Comparison of ENCODE assay signal across 21 mouse cellular contexts in the genomic region with DNA sequence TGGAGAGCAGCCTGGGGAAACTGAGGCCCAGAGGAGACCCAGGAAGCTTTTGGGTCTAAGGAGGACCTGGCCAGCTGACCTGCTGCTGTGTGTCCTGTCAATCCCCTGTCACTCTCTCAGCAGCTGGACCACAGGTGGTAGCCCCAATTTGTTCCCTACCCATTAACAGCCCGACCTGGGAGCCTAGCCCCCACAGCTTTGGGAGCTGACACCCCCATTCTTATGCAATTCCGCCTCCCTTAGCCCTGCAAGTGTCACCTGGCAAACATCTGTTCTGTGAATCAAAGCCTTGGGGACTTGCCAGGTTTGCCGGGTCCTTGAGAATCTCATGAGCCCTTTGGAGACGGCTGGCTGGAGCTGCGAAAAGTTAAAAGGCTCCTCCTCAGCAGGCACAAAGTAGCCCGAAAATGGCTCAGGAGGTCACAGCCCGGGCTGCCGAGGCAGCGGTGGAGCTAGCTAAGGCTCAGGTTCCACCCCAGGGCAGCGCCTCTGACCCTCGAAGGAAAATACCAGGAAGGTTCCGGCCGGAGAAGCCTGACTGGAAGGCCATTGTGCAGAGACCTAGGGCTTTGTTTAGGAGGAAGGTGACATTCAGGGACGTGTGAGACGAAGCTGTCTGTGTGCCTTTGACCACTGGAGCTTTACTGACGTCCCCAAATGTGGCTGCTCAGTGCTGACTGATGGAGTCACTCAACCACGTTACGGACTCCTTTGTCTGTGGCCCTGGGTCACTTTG. TPM values are rescaled to one million over a fixed set of nuclear protein-coding genes. Genes with fewer than 3 reads are reported as not detected.
DNase-seq lines count a peak whose midpoint lies in the region; ATAC-seq lines count a peak whose summit lies in the region.
"Had no signal": no experiment of that assay in that cellular context is flagged by ENCODE, and none has a peak within 500 bp of the region (broad histone marks: within the 10 kb centered on the region; RNA-seq: fewer than 3 reads in every experiment).

No protein-coding gene starts in this region.

- H3K27ac ChIP-seq in forebrain, embryonic 10.5 days = peak overlapping the region; percentile 46
- no peak overlapping the region for H3K27ac ChIP-seq in forebrain, embryonic 16.5 days (ENCODE audit: low read length)
- no peak overlapping the region for H3K27ac ChIP-seq in midbrain, embryonic 11.5 days (ENCODE audit: low read depth, low read length)
- no peak overlapping the region for H3K27ac ChIP-seq in midbrain, embryonic 16.5 days (ENCODE audit: low read length)
- H3K27ac ChIP-seq: forebrain, embryonic 13.5 days; layer of hippocampus, adult 2 months; liver, embryonic 15.5 days; midbrain, embryonic 15.5 days had no signal

- no peaks in the 10 kb centered on the region for H3K9me3 ChIP-seq in forebrain, embryonic 10.5 days
- no peaks in the 10 kb centered on the region for H3K9me3 ChIP-seq in forebrain, embryonic 16.5 days (ENCODE audit: control insufficient read depth, low read length)
- H3K9me3 ChIP-seq in midbrain, embryonic 11.5 days (ENCODE audit: control insufficient read depth, low read length) = no peaks in the 10 kb centered on the region
- no peaks in the 10 kb centered on the region for H3K9me3 ChIP-seq in midbrain, embryonic 16.5 days (replicated peaks; ENCODE audit: control insufficient read depth, low read length, poor library complexity, severe bottlenecking)
- H3K9me3 ChIP-seq: forebrain, embryonic 13.5 days; G1E; liver, embryonic 15.5 days; midbrain, embryonic 15.5 days had no signal

- peaks cover 80% of the 10 kb centered on the region for H3K27me3 ChIP-seq in forebrain, embryonic 10.5 days (ENCODE audit: poor library complexity, severe bottlenecking)
- H3K27me3 ChIP-seq in forebrain, embryonic 16.5 days (replicated peaks; ENCODE audit: control insufficient read depth, insufficient read depth, low read length) = 0 out of 2 replicates have a peak, but pooled peaks cover 3% of the 10 kb centered on the region
- no peaks in the 10 kb centered on the region for H3K27me3 ChIP-seq in midbrain, embryonic 11.5 days (ENCODE audit: control insufficient read depth, insufficient read depth, low read length)
- H3K27me3 ChIP-seq in midbrain, embryonic 16.5 days (ENCODE audit: control insufficient read depth, insufficient read depth, low read depth, low read length) = no peaks in the 10 kb centered on the region; the same call in none of the 2 replicates
- H3K27me3 ChIP-seq: midbrain, embryonic 15.5 days had no signal

- H3K36me3 ChIP-seq in forebrain, embryonic 10.5 days (replicated peaks) = no peaks in the 10 kb centered on the region
- H3K36me3 ChIP-seq in forebrain, embryonic 16.5 days (ENCODE audit: control insufficient read depth, insufficient read depth) = no peaks in the 10 kb centered on the region
- H3K36me3 ChIP-seq in midbrain, embryonic 11.5 days (ENCODE audit: control insufficient read depth, insufficient read depth, low read length) = no peaks in the 10 kb centered on the region
- no peaks in the 10 kb centered on the region for H3K36me3 ChIP-seq in midbrain, embryonic 16.5 days (ENCODE audit: control insufficient read depth, insufficient read depth, low read length)
- H3K36me3 ChIP-seq: liver, embryonic 15.5 days; midbrain, embryonic 15.5 days had no signal

- H3K4me1 ChIP-seq in forebrain, embryonic 10.5 days = peaks cover 20% of the 10 kb centered on the region
- H3K4me1 ChIP-seq in forebrain, embryonic 16.5 days (replicated peaks; ENCODE audit: control insufficient read depth, insufficient read depth, low read length) = no peaks in the 10 kb centered on the region
- H3K4me1 ChIP-seq in midbrain, embryonic 11.5 days (ENCODE audit: control insufficient read depth, insufficient read depth, low read length) = no peaks in the 10 kb centered on the region
- H3K4me1 ChIP-seq in midbrain, embryonic 16.5 days (ENCODE audit: control insufficient read depth, insufficient read depth, low read length) = no peaks in the 10 kb centered on the region
- H3K4me1 ChIP-seq: liver, embryonic 15.5 days; midbrain, embryonic 15.5 days had no signal

- no peak for DNase-seq in forebrain, embryonic 10.5 days (ENCODE audit: extremely low spot score, low spot score)
- peak; percentile 81 for DNase-seq in midbrain, embryonic 11.5 days (ENCODE audit: low spot score, missing footprints)
- no peak for DNase-seq in heart, adult 9 months (ENCODE audit: low spot score in 2 of 2)
- DNase-seq: cerebellum, adult 11 months; thymus, postnatal 4 days had no signal

- no peak for ATAC-seq in forebrain, embryonic 16.5 days
- no peak for ATAC-seq in midbrain, embryonic 11.5 days (ENCODE audit: low FRiP score)
- ATAC-seq in midbrain, embryonic 16.5 days = no peak
- ATAC-seq in erythroid progenitor cell, adult 5-6 weeks (replicated peaks; ENCODE audit: low FRiP score, poor library complexity, severe bottlenecking) = 0 out of 2 replicates have a peak, but pooled peaks have one; percentile 23
- no peak for ATAC-seq in megakaryocyte-erythroid progenitor cell, adult 5-6 weeks (replicated peaks; ENCODE audit: low FRiP score, low TSS enrichment, poor library complexity, severe bottlenecking)
- ATAC-seq in monocyte, adult 5-6 weeks (replicated peaks; ENCODE audit: insufficient number of reproducible peaks, low FRiP score, low TSS enrichment, poor library complexity, severe bottlenecking) = no peak
- ATAC-seq: forebrain, embryonic 13.5 days; intestine, embryonic 16.5 days; midbrain, embryonic 15.5 days had no signal

- no peak overlapping the region for H3K4me2 ChIP-seq in forebrain, embryonic 16.5 days (ENCODE audit: low read length)
- no peak overlapping the region for H3K4me2 ChIP-seq in midbrain, embryonic 11.5 days
- H3K4me2 ChIP-seq in midbrain, embryonic 16.5 days (ENCODE audit: low read length) = no peak overlapping the region
- H3K4me2 ChIP-seq: forebrain, embryonic 13.5 days; liver, embryonic 15.5 days; midbrain, embryonic 15.5 days had no signal

- H3K4me3 ChIP-seq in forebrain, embryonic 10.5 days = 0 out of 2 replicates have a peak overlapping the region, but pooled peaks have one; percentile 12
- H3K4me3 ChIP-seq in forebrain, embryonic 16.5 days (replicated peaks; ENCODE audit: low read length) = no peak overlapping the region
- H3K4me3 ChIP-seq in midbrain, embryonic 11.5 days (ENCODE audit: low read depth, low read length) = no peak overlapping the region
- no peak overlapping the region for H3K4me3 ChIP-seq in midbrain, embryonic 16.5 days (ENCODE audit: low read depth, low read length)
- H3K4me3 ChIP-seq: forebrain, embryonic 13.5 days; layer of hippocampus, adult 2 months; liver, embryonic 15.5 days; midbrain, embryonic 15.5 days had no signal

- WGBS in forebrain, embryonic 10.5 days = 6% methylated on average over 18 of the region's 18 CpGs
- WGBS in forebrain, embryonic 16.5 days = 6% methylated on average over 18 of the region's 18 CpGs
- 4% methylated on average over 18 of the region's 18 CpGs for WGBS in midbrain, embryonic 11.5 days
- WGBS in midbrain, embryonic 16.5 days = 5% methylated on average over 18 of the region's 18 CpGs

- H3K9ac ChIP-seq in forebrain, embryonic 16.5 days (replicated peaks; ENCODE audit: low read depth, low read length) = no peak overlapping the region
- no peak overlapping the region for H3K9ac ChIP-seq in midbrain, embryonic 11.5 days (ENCODE audit: low read length)
- H3K9ac ChIP-seq in midbrain, embryonic 16.5 days (ENCODE audit: low read depth, low read length) = no peak overlapping the region
- H3K9ac ChIP-seq: forebrain, embryonic 13.5 days; liver, embryonic 15.5 days; midbrain, embryonic 15.5 days had no signal

RNA-seq across cellular contexts. Expression of a gene that starts 7.6 kb away (rescaled TPM):
- polyA plus RNA-seq in forebrain, embryonic 10.5 days (2016; fragmentation: Nextera tagmentation; extraction: Ambion mirVana) = 60.7 and 78.7 TPM in 2 replicates
- polyA plus RNA-seq in forebrain, embryonic 16.5 days (2015; fragmentation: Nextera tagmentation; extraction: Ambion mirVana) = 11.6 and 19.7 TPM in 2 replicates
- polyA plus RNA-seq in midbrain, embryonic 11.5 days (2014; fragmentation: Nextera tagmentation; extraction: Ambion mirVana) = 89.0 and 104 TPM in 2 replicates
- polyA plus RNA-seq in midbrain, embryonic 16.5 days (2015; fragmentation: Nextera tagmentation; extraction: Ambion mirVana) = 19.0 and 35.9 TPM in 2 replicates
- not detected in 2 replicates for total RNA-seq in erythroid progenitor cell, adult 5-6 weeks (2015; ENCODE audit: low replicate concordance)
- not detected in 2 replicates for total RNA-seq in erythroid progenitor cell, adult 5-6 weeks (2017; ENCODE audit: low replicate concordance)
- total RNA-seq in megakaryocyte-erythroid progenitor cell, adult 5-6 weeks (2014; fragmentation: Nextera tagmentation) = not detected in 2 replicates
- total RNA-seq in megakaryocyte-erythroid progenitor cell, adult 5-6 weeks (2017) = 0.52 and 0.88 TPM in 2 replicates
- total RNA-seq in monocyte, adult 5-6 weeks (2017) = not detected in 3 replicates
- total RNA-seq: granulocyte monocyte progenitor cell, adult 5-6 weeks; heart, postnatal 25 days; layer of hippocampus, adult 2 months; left cerebral cortex, postnatal 10 days had no signal
- polyA plus RNA-seq: cortical plate, adult 2 months; liver, embryonic 15.5 days had no signal

RNA-seq across cellular contexts. Expression of a gene that starts 26.2 kb away (rescaled TPM):
- polyA plus RNA-seq in forebrain, embryonic 10.5 days (2016; fragmentation: Nextera tagmentation; extraction: Ambion mirVana) = 24.6 and 26.7 TPM in 2 replicates
- 36.7 and 42.8 TPM in 2 replicates for polyA plus RNA-seq in forebrain, embryonic 16.5 days (2015; fragmentation: Nextera tagmentation; extraction: Ambion mirVana)
- 28.0 TPM in 2 replicates for polyA plus RNA-seq in midbrain, embryonic 11.5 days (2014; fragmentation: Nextera tagmentation; extraction: Ambion mirVana)
- polyA plus RNA-seq in midbrain, embryonic 16.5 days (2015; fragmentation: Nextera tagmentation; extraction: Ambion mirVana) = 31.1 and 36.0 TPM in 2 replicates
- 5.4 and 10.8 TPM in 2 replicates for total RNA-seq in erythroid progenitor cell, adult 5-6 weeks (2015; ENCODE audit: low replicate concordance)
- total RNA-seq in erythroid progenitor cell, adult 5-6 weeks (2017; ENCODE audit: low replicate concordance) = 27.9 and 85.0 TPM in 2 replicates
- total RNA-seq in megakaryocyte-erythroid progenitor cell, adult 5-6 weeks (2014; fragmentation: Nextera tagmentation) = 21.0 and 40.2 TPM in 2 replicates
- total RNA-seq in megakaryocyte-erythroid progenitor cell, adult 5-6 weeks (2017) = 27.1 and 30.4 TPM in 2 replicates
- 31.6 to 57.8 TPM (median 50.1 TPM) in 3 replicates for total RNA-seq in monocyte, adult 5-6 weeks (2017)

RNA-seq across cellular contexts. Expression of a gene that starts 41.6 kb away (rescaled TPM):
- polyA plus RNA-seq in forebrain, embryonic 10.5 days (2016; fragmentation: Nextera tagmentation; extraction: Ambion mirVana) = not detected in 2 replicates
- not detected in 2 replicates for polyA plus RNA-seq in forebrain, embryonic 16.5 days (2015; fragmentation: Nextera tagmentation; extraction: Ambion mirVana)
- not detected in 2 replicates for polyA plus RNA-seq in midbrain, embryonic 11.5 days (2014; fragmentation: Nextera tagmentation; extraction: Ambion mirVana)
- polyA plus RNA-seq in midbrain, embryonic 16.5 days (2015; fragmentation: Nextera tagmentation; extraction: Ambion mirVana) = not detected in 2 replicates
- total RNA-seq in erythroid progenitor cell, adult 5-6 weeks (2015; ENCODE audit: low replicate concordance) = not detected in 2 replicates
- not detected in 2 replicates for total RNA-seq in erythroid progenitor cell, adult 5-6 weeks (2017; ENCODE audit: low replicate concordance)
- total RNA-seq in megakaryocyte-erythroid progenitor cell, adult 5-6 weeks (2014; fragmentation: Nextera tagmentation) = not detected in 2 replicates
- not detected in 2 replicates for total RNA-seq in megakaryocyte-erythroid progenitor cell, adult 5-6 weeks (2017)
- total RNA-seq in monocyte, adult 5-6 weeks (2017) = not detected in 3 replicates
- total RNA-seq: G1E; granulocyte monocyte progenitor cell, adult 5-6 weeks; heart, postnatal 25 days; layer of hippocampus, adult 2 months; left cerebral cortex, postnatal 10 days had no signal
- polyA plus RNA-seq: cortical plate, adult 2 months; forebrain, embryonic 13.5 days; G1E; intestine, embryonic 16.5 days; liver, embryonic 15.5 days; midbrain, embryonic 15.5 days; neural tube, embryonic 14.5 days had no signal

RNA-seq across cellular contexts. Expression of a gene that starts 50.8 kb away (rescaled TPM):
- 0.98 and 1.2 TPM in 2 replicates for polyA plus RNA-seq in forebrain, embryonic 10.5 days (2016; fragmentation: Nextera tagmentation; extraction: Ambion mirVana)
- polyA plus RNA-seq in forebrain, embryonic 16.5 days (2015; fragmentation: Nextera tagmentation; extraction: Ambion mirVana) = 2.1 and 3.5 TPM in 2 replicates
- polyA plus RNA-seq in midbrain, embryonic 11.5 days (2014; fragmentation: Nextera tagmentation; extraction: Ambion mirVana) = 1.1 TPM in 2 replicates
- polyA plus RNA-seq in midbrain, embryonic 16.5 days (2015; fragmentation: Nextera tagmentation; extraction: Ambion mirVana) = 1.4 and 2.0 TPM in 2 replicates
- total RNA-seq in erythroid progenitor cell, adult 5-6 weeks (2015; ENCODE audit: low replicate concordance) = 0.36 TPM in 1 of 2 replicates, not detected in the other
- 1.1 TPM in 1 of 2 replicates, not detected in the other for total RNA-seq in erythroid progenitor cell, adult 5-6 weeks (2017; ENCODE audit: low replicate concordance)
- 3.3 TPM in 1 of 2 replicates, not detected in the other for total RNA-seq in megakaryocyte-erythroid progenitor cell, adult 5-6 weeks (2014; fragmentation: Nextera tagmentation)
- 0.52 and 1.8 TPM in 2 replicates for total RNA-seq in megakaryocyte-erythroid progenitor cell, adult 5-6 weeks (2017)
- 2.0 TPM in 1 of 3 replicates, not detected in the others for total RNA-seq in monocyte, adult 5-6 weeks (2017)
- total RNA-seq: heart, postnatal 25 days had no signal
- polyA plus RNA-seq: intestine, embryonic 16.5 days had no signal

RNA-seq across cellular contexts. Expression of a gene that starts 51.0 kb away (rescaled TPM):
- 233 and 246 TPM in 2 replicates for polyA plus RNA-seq in forebrain, embryonic 10.5 days (2016; fragmentation: Nextera tagmentation; extraction: Ambion mirVana)
- polyA plus RNA-seq in forebrain, embryonic 16.5 days (2015; fragmentation: Nextera tagmentation; extraction: Ambion mirVana) = 31.4 and 40.7 TPM in 2 replicates
- 285 and 288 TPM in 2 replicates for polyA plus RNA-seq in midbrain, embryonic 11.5 days (2014; fragmentation: Nextera tagmentation; extraction: Ambion mirVana)
- polyA plus RNA-seq in midbrain, embryonic 16.5 days (2015; fragmentation: Nextera tagmentation; extraction: Ambion mirVana) = 21.5 and 31.5 TPM in 2 replicates
- 1.4 and 1.7 TPM in 2 replicates for total RNA-seq in erythroid progenitor cell, adult 5-6 weeks (2015; ENCODE audit: low replicate concordance)
- 1.3 and 1.7 TPM in 2 replicates for total RNA-seq in erythroid progenitor cell, adult 5-6 weeks (2017; ENCODE audit: low replicate concordance)
- total RNA-seq in megakaryocyte-erythroid progenitor cell, adult 5-6 weeks (2014; fragmentation: Nextera tagmentation) = 3.8 and 5.3 TPM in 2 replicates
- total RNA-seq in megakaryocyte-erythroid progenitor cell, adult 5-6 weeks (2017) = 5.9 and 6.7 TPM in 2 replicates
- total RNA-seq in monocyte, adult 5-6 weeks (2017) = 1.1 to 5.5 TPM (median 1.7 TPM) in 3 replicates
- polyA plus RNA-seq: G1E had no signal
